Mouse (Mus musculus) neural tube, postnatal 0 days (tissue): ENCODE data around the gene Cep68. TPM values are rescaled to one million over a fixed set of nuclear protein-coding genes. Genes with fewer than 3 reads are reported as not detected.

Experiments used
- polyA plus RNA-seq: library from polyadenylated mRNA; unstranded; fragments of >200 nt; fragmentation: Nextera tagmentation; extraction: Ambion mirVana; gene quantifications from 2 replicates; pipeline ENCODE4 v1.2.1, GENCODE M21; 2015

Gene Cep68
- polyA plus RNA-seq, result 20.2 and 21.5 TPM in 2 replicates

DNA sequence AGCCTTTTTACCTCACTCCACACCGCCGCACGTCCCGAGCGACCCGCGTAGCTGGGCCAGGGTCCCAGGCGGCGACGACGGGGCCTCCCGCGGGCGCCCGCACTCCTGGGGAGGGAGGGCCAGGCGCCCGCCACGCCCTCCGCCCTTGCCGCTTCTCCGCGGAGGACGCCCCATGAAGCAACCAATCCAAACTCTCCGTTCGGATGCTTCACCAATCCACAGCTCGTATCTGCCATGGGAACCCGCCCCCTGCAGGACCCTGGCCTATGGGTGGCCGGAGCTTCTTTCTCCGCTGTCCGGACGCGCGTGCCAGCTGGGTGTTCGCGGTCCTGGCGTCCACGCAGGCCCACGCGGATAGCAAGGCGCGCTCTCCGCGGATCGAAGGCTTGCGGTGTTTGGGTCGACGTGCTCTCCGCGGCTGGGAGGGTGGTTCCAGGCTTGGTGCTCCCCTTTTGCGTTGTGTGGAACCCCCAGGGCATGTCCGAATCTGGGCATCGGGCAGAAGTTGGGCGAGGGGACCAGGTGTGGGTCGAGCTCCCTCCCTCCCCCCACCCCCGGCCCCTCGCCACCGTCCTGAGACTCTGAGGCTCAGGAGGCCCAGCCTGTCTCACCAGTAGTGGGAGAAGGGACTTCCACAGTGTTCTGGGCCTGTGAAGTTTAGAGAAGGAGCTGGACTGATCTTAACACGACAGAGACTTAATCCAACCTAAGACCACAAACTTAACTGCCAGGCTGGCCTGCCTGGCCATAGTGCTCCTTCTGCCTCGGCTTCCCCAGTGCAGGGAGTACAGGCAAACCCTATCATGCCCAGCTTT, at the start of gene Cep68:
TSS of gene Cep68 (minus strand) at position 134 of the 815 bp plus-strand sequence.

DNA sequence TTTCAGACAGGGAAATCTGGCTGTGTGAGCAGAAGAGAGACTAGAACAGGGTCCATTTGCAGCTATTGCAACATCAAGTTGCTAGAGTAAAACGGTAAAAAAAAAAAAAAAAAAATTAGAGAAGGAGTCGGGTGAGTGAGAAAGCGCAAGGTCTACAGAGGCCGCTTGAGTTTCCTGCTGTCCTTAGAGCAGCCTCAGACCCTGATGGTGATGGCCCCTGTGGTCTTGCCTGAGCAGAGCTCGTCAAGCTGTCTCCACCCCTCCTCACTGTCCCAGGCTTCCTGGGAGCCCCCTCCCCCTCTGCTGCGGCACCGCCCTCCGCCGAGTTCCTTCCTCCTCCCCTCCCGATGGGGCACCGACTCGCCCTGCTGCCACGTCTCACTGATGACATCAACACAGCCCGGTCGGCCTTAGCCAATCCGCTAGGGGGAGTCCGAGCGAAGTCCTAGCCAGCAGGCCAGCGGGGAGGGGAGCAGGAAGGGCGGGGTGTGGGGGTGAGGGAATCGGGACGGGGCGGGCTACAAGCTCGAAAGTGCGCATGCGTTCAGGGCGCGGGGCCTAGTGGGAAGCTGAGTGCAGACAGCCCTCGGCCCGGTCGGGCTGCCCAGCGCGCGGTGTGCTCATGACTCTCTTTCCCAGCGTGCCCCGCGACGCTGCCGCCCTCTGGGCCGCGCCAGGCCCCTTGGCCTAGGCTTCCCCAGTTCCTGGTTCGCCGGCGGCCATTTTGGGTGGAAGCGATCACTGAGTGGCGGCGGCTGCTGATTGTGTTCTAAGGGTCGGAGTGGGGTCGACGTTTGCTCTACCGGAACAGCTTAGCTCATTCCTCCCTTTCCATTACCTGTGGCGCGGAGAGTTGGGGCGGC, 48.3 kb downstream of the Cep68 start, which contains the start of gene Rab1a:
TSS of gene Rab1a (plus strand) at position 720 of the 863 bp plus-strand sequence.

Other genes starting within 250 kb of the Cep68 start
- gene Actr2, start 136.5 kb downstream of the Cep68 start, polyA plus RNA-seq, result 134 and 140 TPM in 2 replicates
- gene Rab1a, start 48.0 kb downstream of the Cep68 start, polyA plus RNA-seq, result 303 and 328 TPM in 2 replicates
- 62.0 and 70.1 TPM in 2 replicates for gene Slc1a4, start 83.3 kb upstream of the Cep68 start, polyA plus RNA-seq